Mouse (Mus musculus) testis, adult 10 weeks (tissue): ENCODE data around the gene Fam53a. TPM values are rescaled to one million over a fixed set of nuclear protein-coding genes. Genes with fewer than 3 reads are reported as not detected.

Experiments
- polyA plus RNA-seq: library from polyadenylated mRNA; stranded (reverse); fragments of 350-450 nt; fragmentation: Illumina TruSeq; extraction: RNeasy Lipid Tissue Mini Kit (QIAGEN cat#74804); gene quantifications from one replicate; pipeline ENCODE4 v1.2.3, GENCODE M21; 2014; ENCODE audit warnings: low read depth, low replicate concordance

Gene Fam53a
- 5.7 TPM for polyA plus RNA-seq

GRCm38 (mm10) chr5:33629301-33629987 is at the start of gene Fam53a, which contains the start of gene Gm9903:
Gene Fam53a (minus strand): TSS chr5:33629635.
Gene Gm9903 (plus strand): TSS chr5:33629925.

GRCm38 (mm10) chr5:33657787-33658663 is 28.6 kb upstream of the Fam53a start, which contains the start of the genes Tacc3 and Tmem129:
Gene Tacc3 (plus strand): TSS chr5:33658128.
Gene Tmem129 (minus strand): TSS chr5:33658416.

GRCm38 (mm10) chr5:33651921-33652782 is 22.7 kb upstream of the Fam53a start, which contains the start of gene Slbp:
Gene Slbp (minus strand): TSS chr5:33652574.

Other genes starting within 250 kb of the Fam53a start
- gene Nkx1-1, start 195.7 kb downstream of the Fam53a start, polyA plus RNA-seq: not detected
- 13.9 TPM for gene Gm9903, start 290 bp upstream of the Fam53a start, polyA plus RNA-seq
- 208 TPM for gene Slbp, start 22.9 kb upstream of the Fam53a start, polyA plus RNA-seq
- gene Tacc3, start 28.5 kb upstream of the Fam53a start, polyA plus RNA-seq: 130 TPM
- 20.1 TPM for gene Tmem129, start 28.8 kb upstream of the Fam53a start, polyA plus RNA-seq
- gene Fgfr3, start 92.0 kb upstream of the Fam53a start, polyA plus RNA-seq: 0.34 TPM
- 4.4 TPM for gene Letm1, start 153.2 kb upstream of the Fam53a start, polyA plus RNA-seq
- gene Nsd2, start 191.1 kb upstream of the Fam53a start, polyA plus RNA-seq: 330 TPM